Mouse (Mus musculus) WW6 (cell line): ENCODE results near the gene Rbm4b.
"Not testable (repeated sequence)": the region's sequence is repeated elsewhere in the genome, so short reads cannot be mapped to it uniquely, and the experiment has no call there.

Experiments
- DNase-seq: peaks from one replicate; pipeline ENCODE4 v3.0.0-alpha.2; 2013; ENCODE audit warnings: low read depth, low spot score

The Rbm4b gene

DNA sequence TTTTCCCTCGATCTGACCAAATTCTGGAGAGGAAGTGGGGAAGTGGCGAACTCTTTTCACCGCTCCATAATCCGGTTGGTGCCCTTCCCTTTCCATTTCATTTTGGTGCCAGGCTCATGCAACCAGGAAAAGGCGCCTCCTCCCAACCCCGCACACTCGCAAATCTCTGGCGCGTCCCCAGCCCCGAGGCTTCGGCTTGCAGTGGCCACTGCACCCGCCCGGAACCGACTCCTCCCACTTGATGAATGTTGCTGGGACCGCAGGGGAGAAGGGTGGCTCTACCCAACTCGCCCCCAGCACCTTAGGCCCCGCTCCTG lies 54.4 kb downstream of the Rbm4b start:
- DNase-seq: no peak

- peak; percentile 97 for DNase-seq
These were observed 55.0 kb downstream of the Rbm4b start, which contains the start of the genes Gm21992 and Rbm14 for GRCm38 (mm10) chr19:4811063-4811908. TSS of gene Gm21992 (minus strand) at chr19:4811612. TSS of gene Rbm14 (minus strand) at chr19:4811634.

DNA sequence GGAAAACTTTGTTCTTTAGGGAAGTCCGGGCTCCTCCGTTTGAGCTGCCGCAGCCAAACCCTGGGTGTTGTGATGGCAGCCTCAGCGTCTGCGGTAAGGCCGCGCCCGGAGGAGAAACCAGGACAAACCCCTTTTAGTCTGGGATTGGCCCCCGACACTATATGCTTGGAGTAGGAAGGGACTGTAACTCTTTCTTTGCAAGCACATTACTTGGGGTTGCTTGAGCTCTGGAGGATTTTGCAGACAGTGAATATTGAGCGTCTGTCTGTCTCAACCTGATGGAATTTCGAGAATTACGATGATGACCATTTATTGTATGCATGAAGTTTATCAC lies 55.6 kb downstream of the Rbm4b start:
- DNase-seq: no peak

DNA sequence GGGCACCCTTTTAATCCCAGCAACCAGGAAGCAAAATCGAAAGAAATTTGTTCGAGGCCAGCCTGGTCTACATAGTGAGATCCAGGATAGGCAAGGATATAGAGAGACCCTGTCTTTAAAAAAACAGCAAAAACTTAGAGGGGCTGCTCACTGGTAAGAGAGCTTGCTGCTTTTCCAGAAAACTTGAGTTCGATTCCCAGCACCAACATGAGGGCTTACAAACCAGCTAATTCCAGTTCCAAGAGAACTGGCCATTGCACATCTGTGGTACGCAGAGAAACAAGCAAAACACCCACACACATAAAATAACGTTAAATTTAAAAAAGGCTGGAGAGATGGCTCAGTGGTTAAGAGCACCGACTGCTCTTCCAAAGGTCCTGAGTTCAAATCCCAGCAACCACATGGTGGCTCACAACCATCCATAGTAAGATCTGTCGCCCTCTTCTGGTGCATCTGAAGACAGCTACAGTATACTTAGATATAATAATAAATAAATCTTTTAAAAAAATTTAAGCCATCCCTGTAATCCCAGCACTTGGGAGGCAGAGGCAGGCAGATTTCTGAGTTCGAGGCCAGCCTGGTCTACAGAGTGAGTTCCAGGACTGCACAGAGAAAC lies 56.1 kb downstream of the Rbm4b start:
- DNase-seq: not testable (repeated sequence)

DNA sequence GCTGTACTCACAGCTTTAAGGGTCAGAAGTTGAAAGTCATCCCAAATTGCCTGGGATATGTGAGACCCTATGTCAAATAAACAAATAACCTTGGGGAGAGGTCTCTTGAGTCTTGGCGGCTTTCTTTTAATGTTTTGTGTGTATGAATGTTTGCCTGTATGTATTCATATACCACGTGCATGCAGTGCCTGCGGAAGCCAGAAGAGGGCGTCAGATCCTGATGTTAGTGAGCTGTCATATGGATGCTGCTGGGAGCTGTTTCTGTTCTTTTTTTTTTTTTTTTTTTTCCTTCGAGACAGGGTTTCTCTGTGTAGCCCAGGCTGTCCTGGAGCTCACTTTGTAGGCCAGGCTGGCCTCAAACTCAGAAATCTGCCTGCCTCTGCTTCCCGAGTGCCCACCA lies 56.7 kb downstream of the Rbm4b start:
- peak; percentile 56 for DNase-seq
